Mouse (Mus musculus): Measurements from ENCODE around the gene Ifna12. TPM values are rescaled to one million over a fixed set of nuclear protein-coding genes. Genes with fewer than 3 reads are reported as not detected.

Gene Ifna12
- polyA plus RNA-seq, 1 experiment from 2014 or later = not detected

Other genes with a start within 250 kb of the Ifna12 start
- gene Hacd4, start 164.4 kb downstream of the Ifna12 start, polyA plus RNA-seq (2016; fragmentation: Nextera tagmentation; extraction: Ambion mirVana) = 3.7 and 3.8 TPM in 2 replicates
- not detected in 2 replicates for gene Ifnb1, start 80.6 kb downstream of the Ifna12 start, polyA plus RNA-seq (2016; fragmentation: Nextera tagmentation; extraction: Ambion mirVana)
- not detected in 2 replicates for gene Ifna15, start 45.1 kb downstream of the Ifna12 start, polyA plus RNA-seq (2016; fragmentation: Nextera tagmentation; extraction: Ambion mirVana)
- not detected in 2 replicates for gene Ifna14, start 31.6 kb downstream of the Ifna12 start, polyA plus RNA-seq (2016; fragmentation: Nextera tagmentation; extraction: Ambion mirVana)
- gene Ifna9, start 11.0 kb downstream of the Ifna12 start, polyA plus RNA-seq (2016; fragmentation: Nextera tagmentation; extraction: Ambion mirVana) = not detected in 2 replicates
- not detected in 2 replicates for gene C87499, start 31.0 kb upstream of the Ifna12 start, polyA plus RNA-seq (2016; fragmentation: Nextera tagmentation; extraction: Ambion mirVana)
- gene Ifna13, start 41.1 kb upstream of the Ifna12 start, polyA plus RNA-seq (2016; fragmentation: Nextera tagmentation; extraction: Ambion mirVana) = not detected in 2 replicates
- not detected in 2 replicates for gene Ifna16, start 73.5 kb upstream of the Ifna12 start, polyA plus RNA-seq (2016; fragmentation: Nextera tagmentation; extraction: Ambion mirVana)
- not detected in 2 replicates for gene Ifna2, start 80.5 kb upstream of the Ifna12 start, polyA plus RNA-seq (2016; fragmentation: Nextera tagmentation; extraction: Ambion mirVana)
- gene Ifnab, start 88.0 kb upstream of the Ifna12 start, polyA plus RNA-seq (2016; fragmentation: Nextera tagmentation; extraction: Ambion mirVana) = not detected in 2 replicates
- gene Gm26566, start 118.4 kb upstream of the Ifna12 start, polyA plus RNA-seq (2016; fragmentation: Nextera tagmentation; extraction: Ambion mirVana) = 1.4 and 2.8 TPM in 2 replicates
- 130 and 140 TPM in 2 replicates for gene Klhl9, start 119.1 kb upstream of the Ifna12 start, polyA plus RNA-seq (2016; fragmentation: Nextera tagmentation; extraction: Ambion mirVana)
- not detected in 2 replicates for gene Gm13271, start 151.5 kb upstream of the Ifna12 start, polyA plus RNA-seq (2016; fragmentation: Nextera tagmentation; extraction: Ambion mirVana)
- gene Gm13283, start 156.7 kb upstream of the Ifna12 start, polyA plus RNA-seq (2016; fragmentation: Nextera tagmentation; extraction: Ambion mirVana) = 0.41 and 0.81 TPM in 2 replicates
- 0.66 and 0.87 TPM in 2 replicates for gene Gm13290, start 170.5 kb upstream of the Ifna12 start, polyA plus RNA-seq (2016; fragmentation: Nextera tagmentation; extraction: Ambion mirVana)
- not detected in 2 replicates for gene Gm13289, start 173.5 kb upstream of the Ifna12 start, polyA plus RNA-seq (2016; fragmentation: Nextera tagmentation; extraction: Ambion mirVana)
- gene Gm13272, start 176.5 kb upstream of the Ifna12 start, polyA plus RNA-seq (2016; fragmentation: Nextera tagmentation; extraction: Ambion mirVana) = 0.40 TPM in 1 of 2 replicates, not detected in the other
- gene Ifnz, start 178.8 kb upstream of the Ifna12 start, polyA plus RNA-seq (2016; fragmentation: Nextera tagmentation; extraction: Ambion mirVana) = 0.30 and 0.32 TPM in 2 replicates
- gene Gm13276, start 182.3 kb upstream of the Ifna12 start, polyA plus RNA-seq (2016; fragmentation: Nextera tagmentation; extraction: Ambion mirVana) = not detected in 2 replicates
- not detected in 2 replicates for gene Gm13277, start 185.3 kb upstream of the Ifna12 start, polyA plus RNA-seq (2016; fragmentation: Nextera tagmentation; extraction: Ambion mirVana)
- gene Gm13278, start 188.2 kb upstream of the Ifna12 start, polyA plus RNA-seq (2016; fragmentation: Nextera tagmentation; extraction: Ambion mirVana) = not detected in 2 replicates
- gene Gm13275, start 191.1 kb upstream of the Ifna12 start, polyA plus RNA-seq (2016; fragmentation: Nextera tagmentation; extraction: Ambion mirVana) = not detected in 2 replicates
- gene Gm13279, start 194.0 kb upstream of the Ifna12 start, polyA plus RNA-seq (2016; fragmentation: Nextera tagmentation; extraction: Ambion mirVana) = not detected in 2 replicates
- gene Gm13285, start 196.3 kb upstream of the Ifna12 start, polyA plus RNA-seq (2016; fragmentation: Nextera tagmentation; extraction: Ambion mirVana) = 0.18 and 0.88 TPM in 2 replicates
- not detected in 2 replicates for gene Gm13287, start 199.9 kb upstream of the Ifna12 start, polyA plus RNA-seq (2016; fragmentation: Nextera tagmentation; extraction: Ambion mirVana)
- gene Gm13288, start 202.2 kb upstream of the Ifna12 start, polyA plus RNA-seq (2016; fragmentation: Nextera tagmentation; extraction: Ambion mirVana) = 0.08 and 0.22 TPM in 2 replicates
- not detected in 2 replicates for gene Ifna7, start 212.9 kb upstream of the Ifna12 start, polyA plus RNA-seq (2016; fragmentation: Nextera tagmentation; extraction: Ambion mirVana)
- gene Ifna11, start 216.6 kb upstream of the Ifna12 start, polyA plus RNA-seq (2016; fragmentation: Nextera tagmentation; extraction: Ambion mirVana) = not detected in 2 replicates
- not detected in 2 replicates for gene Ifna6, start 224.0 kb upstream of the Ifna12 start, polyA plus RNA-seq (2016; fragmentation: Nextera tagmentation; extraction: Ambion mirVana)
- gene Ifna5, start 232.1 kb upstream of the Ifna12 start, polyA plus RNA-seq (2016; fragmentation: Nextera tagmentation; extraction: Ambion mirVana) = not detected in 2 replicates
- not detected in 2 replicates for gene Ifna4, start 238.5 kb upstream of the Ifna12 start, polyA plus RNA-seq (2016; fragmentation: Nextera tagmentation; extraction: Ambion mirVana)
- gene Ifna1, start 246.7 kb upstream of the Ifna12 start, polyA plus RNA-seq (2016; fragmentation: Nextera tagmentation; extraction: Ambion mirVana) = not detected in 2 replicates